Comparison of ENCODE assay signal across 8 mouse cellular contexts in genomic region chr11:74584946-74585723, GRCm38 (mm10). TPM values are rescaled to one million over a fixed set of nuclear protein-coding genes. Genes with fewer than 3 reads are reported as not detected.
DNase-seq lines count a peak whose midpoint lies in the region.

No protein-coding gene starts in this region.

- DNase-seq in cerebellum, postnatal 14 days: peak; percentile 40 to 53
- DNase-seq in cerebellum, adult 11 months: no peak
- peak; percentile 24 for DNase-seq in urinary bladder, postnatal 14 days (ENCODE audit: low spot score)
- DNase-seq in urinary bladder, postnatal 10 days (ENCODE audit: low spot score): no peak
- DNase-seq in induced T-regulatory cell, adult 2 months (ENCODE audit: low read depth): peak; percentile 60
- DNase-seq in MN1 (ENCODE audit: low spot score): no peak
- no peak for DNase-seq in layer of hippocampus, postnatal 14 days (ENCODE audit: low spot score in 2 of 2)
- no peak for DNase-seq in gastrocnemius, postnatal 25 days

RNA-seq across cellular contexts. Expression of gene Rap1gap2, which starts 25.6 kb away (rescaled TPM):
- total RNA-seq in layer of hippocampus, postnatal 14 days (2021): 100 to 1,000 TPM; 122 TPM
- 10 to 100 TPM in 1 of 2 experiments, 1 to 10 TPM in 1; 6.2 to 10.7 TPM for total RNA-seq in gastrocnemius, postnatal 25 days (2021)

RNA-seq across cellular contexts. Expression of gene Ccdc92b, which starts 34.3 kb away (rescaled TPM):
- 10 to 100 TPM; 19.1 to 20.2 TPM for total RNA-seq in layer of hippocampus, postnatal 14 days (2021)
- total RNA-seq in gastrocnemius, postnatal 25 days (2021): under 1 TPM; 0.11 to 0.13 TPM

Comparison
In these comparisons a context has a peak if more than half of its experiments do, and no peak if none do; other contexts are left out.
1. DNase-seq: peak in cerebellum, postnatal 14 days (2 of 2), urinary bladder, postnatal 14 days (single experiment) and induced T-regulatory cell, adult 2 months (single experiment); none in cerebellum, adult 11 months (single experiment), urinary bladder, postnatal 10 days (single experiment), MN1 (single experiment), layer of hippocampus, postnatal 14 days (0 of 2) and gastrocnemius, postnatal 25 days (single experiment).
2. RNA of gene Rap1gap2, which starts 25.6 kb away (total RNA-seq): 122 TPM in layer of hippocampus, postnatal 14 days; 6.2 to 10.7 TPM in gastrocnemius, postnatal 25 days; every median in the first group is over 10 times any median in the second.
3. RNA of gene Ccdc92b, which starts 34.3 kb away (total RNA-seq): 19.1 to 20.2 TPM in layer of hippocampus, postnatal 14 days; 0.11 to 0.13 TPM in gastrocnemius, postnatal 25 days; every median in the first group is over 10 times any median in the second.